ENCODE assay signal across 8 mouse cellular contexts in the genomic region with DNA sequence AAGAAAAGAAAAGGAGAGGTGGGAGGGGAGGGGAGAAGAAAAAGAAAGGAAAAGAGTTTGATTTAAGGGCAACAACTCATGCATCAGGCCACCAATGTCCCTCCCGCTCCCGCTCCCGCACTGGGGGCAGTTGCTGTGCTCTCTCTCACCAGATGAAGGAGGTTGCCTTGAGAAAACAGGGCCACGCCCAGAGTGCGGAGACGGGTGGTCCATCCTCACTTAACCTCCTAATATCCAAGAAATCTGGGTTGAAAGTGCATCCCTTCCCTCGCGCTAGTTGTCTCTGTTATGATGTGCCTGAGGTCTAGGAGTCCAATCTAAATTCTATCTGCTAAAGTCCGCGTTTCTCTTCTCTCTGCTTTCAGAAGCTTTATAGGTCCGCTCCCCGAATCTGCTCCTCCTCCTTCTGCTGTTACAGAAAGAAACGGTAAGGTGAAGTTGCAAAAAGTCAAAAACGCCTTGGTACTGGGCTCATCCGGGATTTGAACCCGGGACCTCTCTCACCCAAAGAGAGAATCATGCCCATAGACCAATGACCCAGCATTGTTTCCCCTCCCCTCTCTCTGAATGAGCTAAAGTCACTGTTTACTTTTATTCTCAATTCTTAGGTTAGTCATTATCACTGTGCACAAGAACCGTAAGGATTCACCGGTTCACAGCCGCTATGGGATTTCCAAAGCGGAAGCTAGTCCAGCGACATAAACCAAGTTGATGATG. TPM values are rescaled to one million over a fixed set of nuclear protein-coding genes. Genes with fewer than 3 reads are reported as not detected.
DNase-seq lines count a peak whose midpoint lies in the region; ATAC-seq and TF ChIP-seq lines count a peak whose summit lies in the region.

No protein-coding gene starts in this region.

- 17% methylated on average over 21 of the region's 21 CpGs for WGBS in kidney, embryonic 16.5 days
- WGBS in kidney, adult 2 months: 19% methylated on average over 21 of the region's 21 CpGs
- 9% methylated on average over 21 of the region's 21 CpGs for WGBS in forebrain, embryonic 14.5 days
- WGBS in liver, embryonic 15.5 days (ENCODE audit: insufficient replicate concordance): 6% methylated on average over 21 of the region's 21 CpGs

- no peaks in the 10 kb centered on the region for H3K9me3 ChIP-seq in kidney, embryonic 16.5 days (ENCODE audit: low read length)
- H3K9me3 ChIP-seq in forebrain, embryonic 14.5 days (replicated peaks; ENCODE audit: control insufficient read depth, low read length): no peaks in the 10 kb centered on the region
- no peaks in the 10 kb centered on the region for H3K9me3 ChIP-seq in liver, embryonic 15.5 days (replicated peaks)

- H3K9ac ChIP-seq in kidney, embryonic 16.5 days (replicated peaks; ENCODE audit: low read length): no peak overlapping the region
- H3K9ac ChIP-seq in forebrain, embryonic 14.5 days (ENCODE audit: low read length): peak overlapping the region; percentile 18; the same call in 1 of the 2 replicates
- 0 out of 2 replicates have a peak overlapping the region, but pooled peaks have one; percentile 6 for H3K9ac ChIP-seq in liver, embryonic 15.5 days

- no peak for TF ChIP-seq POLR2A in kidney, adult 2 months (IDR thresholded peaks at IDR 0.05; ENCODE audit: low read depth, low read length)

- H3K4me1 ChIP-seq in kidney, embryonic 16.5 days (ENCODE audit: insufficient read depth, low read length): peaks cover 25% of the 10 kb centered on the region
- no peaks in the 10 kb centered on the region for H3K4me1 ChIP-seq in kidney, adult 2 months (ENCODE audit: control insufficient read depth, insufficient read depth, low read length)
- no peaks in the 10 kb centered on the region; the same call in 1 of the 2 replicates for H3K4me1 ChIP-seq in forebrain, embryonic 14.5 days (ENCODE audit: control insufficient read depth, insufficient read depth, low read length)
- H3K4me1 ChIP-seq in liver, embryonic 15.5 days (replicated peaks): peaks cover 52% of the 10 kb centered on the region

- no peaks in the 10 kb centered on the region for H3K36me3 ChIP-seq in kidney, embryonic 16.5 days (ENCODE audit: insufficient read depth, low read length)
- H3K36me3 ChIP-seq in kidney, adult 2 months (ENCODE audit: control insufficient read depth, insufficient read depth, low read length): no peaks in the 10 kb centered on the region
- H3K36me3 ChIP-seq in forebrain, embryonic 14.5 days (ENCODE audit: control insufficient read depth, insufficient read depth, low read length): no peaks in the 10 kb centered on the region
- H3K36me3 ChIP-seq in liver, embryonic 15.5 days (replicated peaks): no peaks in the 10 kb centered on the region

- DNase-seq in kidney, adult 2 months: no peak
- peak; percentile 82 for DNase-seq in R1 (ENCODE audit: low read depth, low spot score)
- no peak for DNase-seq in forebrain, embryonic 14.5 days (ENCODE audit: low spot score)
- peak; percentile 73 for DNase-seq in yolk sac, embryonic 10.5 days (ENCODE audit: low spot score)
- no peak for DNase-seq in spleen, adult 12 weeks (ENCODE audit: low spot score)
- no peak for DNase-seq in cerebellum, postnatal 4 days (ENCODE audit: low spot score in 2 of 2)

- H3K27ac ChIP-seq in kidney, embryonic 16.5 days (ENCODE audit: low read length): no peak overlapping the region
- H3K27ac ChIP-seq in kidney, adult 2 months (ENCODE audit: insufficient read depth, low read depth, low read length): no peak overlapping the region
- H3K27ac ChIP-seq in forebrain, embryonic 14.5 days (ENCODE audit: low read depth, low read length): no peak overlapping the region
- no peak overlapping the region for H3K27ac ChIP-seq in liver, embryonic 15.5 days (replicated peaks)

- H3K4me2 ChIP-seq in kidney, embryonic 16.5 days (replicated peaks; ENCODE audit: low read depth, low read length): peak overlapping the region; percentile 65
- H3K4me2 ChIP-seq in forebrain, embryonic 14.5 days (ENCODE audit: low read length): peak overlapping the region; percentile 40
- H3K4me2 ChIP-seq in liver, embryonic 15.5 days: peak overlapping the region; percentile 81

- H3K4me3 ChIP-seq in kidney, embryonic 16.5 days (ENCODE audit: low read length): peak overlapping the region; percentile 46
- H3K4me3 ChIP-seq in kidney, adult 2 months (ENCODE audit: insufficient read depth, low read depth, low read length): no peak overlapping the region
- H3K4me3 ChIP-seq in forebrain, embryonic 14.5 days (ENCODE audit: low read depth, low read length): peak overlapping the region; percentile 20
- H3K4me3 ChIP-seq in liver, embryonic 15.5 days (replicated peaks): peak overlapping the region; percentile 50

- no peak for TF ChIP-seq CTCF in kidney, adult 2 months (conservative IDR thresholded peaks at IDR 0.05; ENCODE audit: insufficient read depth, insufficient read length, low read depth, low read length)

- ATAC-seq in kidney, embryonic 16.5 days (ENCODE audit: low FRiP score, low TSS enrichment): no peak
- no peak for ATAC-seq in forebrain, embryonic 14.5 days
- ATAC-seq in liver, embryonic 15.5 days (ENCODE audit: insufficient read depth): no peak

- H3K27me3 ChIP-seq in kidney, embryonic 16.5 days (ENCODE audit: insufficient read depth, low read length): peaks cover 35% of the 10 kb centered on the region
- H3K27me3 ChIP-seq in kidney, adult 2 months (replicated peaks; ENCODE audit: control insufficient read depth, insufficient read depth, low read length): no peaks in the 10 kb centered on the region; the same call in 1 of the 2 replicates
- peaks cover 36% of the 10 kb centered on the region for H3K27me3 ChIP-seq in forebrain, embryonic 14.5 days (replicated peaks; ENCODE audit: control insufficient read depth, insufficient read depth, low read length)
- H3K27me3 ChIP-seq in liver, embryonic 15.5 days: peaks cover 19% of the 10 kb centered on the region

RNA-seq across cellular contexts. Expression of a gene that starts 25.6 kb away (rescaled TPM):
- 24.1 and 26.5 TPM in 2 replicates for polyA plus RNA-seq in kidney, embryonic 16.5 days (2015; fragmentation: Nextera tagmentation; extraction: Ambion mirVana)
- polyA plus RNA-seq in kidney, adult 2 months (2012; rRNA removed): 12.0 and 14.9 TPM in 2 replicates
- polyA plus RNA-seq in forebrain, embryonic 14.5 days (2014; fragmentation: Nextera tagmentation; extraction: Ambion mirVana): 17.6 and 20.9 TPM in 2 replicates
- polyA plus RNA-seq in liver, embryonic 15.5 days (2015; fragmentation: Nextera tagmentation; extraction: Ambion mirVana): 5.3 and 5.5 TPM in 2 replicates

RNA-seq across cellular contexts. Expression of a gene that starts 59.0 kb away (rescaled TPM):
- polyA plus RNA-seq in kidney, embryonic 16.5 days (2015; fragmentation: Nextera tagmentation; extraction: Ambion mirVana): not detected in 2 replicates
- polyA plus RNA-seq in kidney, adult 2 months (2012; rRNA removed): not detected in 2 replicates
- polyA plus RNA-seq in forebrain, embryonic 14.5 days (2014; fragmentation: Nextera tagmentation; extraction: Ambion mirVana): not detected in 2 replicates
- polyA plus RNA-seq in liver, embryonic 15.5 days (2015; fragmentation: Nextera tagmentation; extraction: Ambion mirVana): not detected in 2 replicates

Comparison
In these comparisons a context has a peak if more than half of its experiments do, and no peak if none do; other contexts are left out.
1. DNase-seq: peak in R1 (single experiment) and yolk sac, embryonic 10.5 days (single experiment); none in kidney, adult 2 months (single experiment), forebrain, embryonic 14.5 days (single experiment), spleen, adult 12 weeks (single experiment) and cerebellum, postnatal 4 days (0 of 2).
2. Peak in every context shown above with its lines, with median percentiles within 50 percentile points of each other: H3K4me2 ChIP-seq.